Mouse (Mus musculus) kidney, embryonic 14.5 days (tissue): ENCODE measurements at regions not wholly inside any gene's neighbourhood (a gene's known extent, or its start where the extent isn't known, plus 50 kb on each side); places are given as distances from the start of the nearest gene placed in this dataset.
"Not testable (repeated sequence)": the region's sequence is repeated elsewhere in the genome, so short reads cannot be mapped to it uniquely, and the experiment has no call there.

Experiments used
- ATAC-seq: fragments of 200-750 bp; cut with Nextera tagmentation; 2 replicates; pipeline ENCODE4 v1.8.0; 2017; ENCODE audit warnings: moderate number of reproducible peaks, mild to moderate bottlenecking, moderate TSS enrichment, moderate library complexity; ENCODE audit not compliant: low FRiP score, low TSS enrichment
- H3K27ac ChIP-seq: fragments of 300-500 bp; sonication (generic); 2 replicates; pipeline ENCODE4 v1.5.1; 2014; ENCODE audit warnings: low read depth, mild to moderate bottlenecking, low read length, moderate library complexity, mixed read lengths
- H3K27me3 ChIP-seq: fragments of 300-500 bp; sonication (generic); 2 replicates; pipeline ENCODE4 v1.6.1; 2014; ENCODE audit warnings: mild to moderate bottlenecking, low read length; ENCODE audit not compliant: control insufficient read depth, insufficient read depth
- H3K36me3 ChIP-seq: fragments of 300-500 bp; sonication (generic); 2 replicates; pipeline ENCODE4 v1.6.1; 2014; ENCODE audit warnings: low read length, mixed read lengths; ENCODE audit not compliant: control insufficient read depth, insufficient read depth
- H3K4me1 ChIP-seq: fragments of 300-500 bp; sonication (generic); 2 replicates; pipeline ENCODE4 v1.6.1; 2014; ENCODE audit warnings: low read length, mixed read lengths; ENCODE audit not compliant: control insufficient read depth, insufficient read depth
- H3K4me2 ChIP-seq: fragments of 300-500 bp; sonication (generic); replicated peaks from 2 replicates; pipeline ENCODE4 v1.6.1; 2014; ENCODE audit warnings: low read depth, mild to moderate bottlenecking, low read length
- H3K4me3 ChIP-seq: fragments of 300-500 bp; sonication (generic); 2 replicates; pipeline ENCODE4 v1.5.1; 2014; ENCODE audit warnings: mild to moderate bottlenecking, low read length
- H3K9ac ChIP-seq: fragments of 300-500 bp; sonication (generic); 2 replicates; pipeline ENCODE4 v1.6.1; 2014; ENCODE audit warnings: low read depth, mild to moderate bottlenecking, low read length, moderate library complexity
- H3K9me3 ChIP-seq: fragments of 300-500 bp; sonication (generic); 2 replicates; pipeline ENCODE4 v1.6.1; 2016; ENCODE audit warnings: low read length; ENCODE audit not compliant: control insufficient read depth
- WGBS: fragments of 180-500 bp; shearing (Covaris S2); extraction: QIAGEN DNeasy Blood & Tissue Kit; methylation state at CpG from one replicate; pipeline ENCODE4 v1.1.7; 2014; 5-methylcytosine and 5-hydroxymethylcytosine counted together

DNA sequence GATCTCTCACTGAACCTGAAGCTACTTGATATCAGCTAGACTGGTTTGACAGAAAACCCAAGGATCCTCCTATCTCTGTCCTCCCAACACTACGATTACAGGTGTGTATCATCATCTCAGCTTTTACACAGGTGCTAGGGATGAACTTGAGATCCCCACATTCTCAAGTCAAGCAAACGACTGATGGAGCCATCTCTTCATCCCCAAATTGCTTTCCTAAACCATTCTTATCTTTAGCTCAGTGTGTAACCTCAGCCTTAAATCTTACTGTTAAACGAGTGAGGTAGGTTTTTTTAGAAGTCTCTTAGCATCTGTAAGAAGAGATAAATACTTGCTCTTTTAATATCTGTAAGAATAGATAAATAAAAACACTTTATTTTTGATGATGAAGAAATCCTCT is 242.2 kb upstream of the Zfp960 start:
- H3K27ac ChIP-seq: no peak overlapping the region
- H3K4me1 ChIP-seq: no peaks in the 10 kb centered on the region
- no peaks in the 10 kb centered on the region for H3K27me3 ChIP-seq
- H3K9me3 ChIP-seq: no peaks in the 10 kb centered on the region
- H3K36me3 ChIP-seq: no peaks in the 10 kb centered on the region
- H3K4me2 ChIP-seq: no peak overlapping the region
- no peak for ATAC-seq
- H3K4me3 ChIP-seq: no peak overlapping the region
- H3K9ac ChIP-seq: no peak overlapping the region
- WGBS: 78% methylated on average over 3 of the region's 3 CpGs

DNA sequence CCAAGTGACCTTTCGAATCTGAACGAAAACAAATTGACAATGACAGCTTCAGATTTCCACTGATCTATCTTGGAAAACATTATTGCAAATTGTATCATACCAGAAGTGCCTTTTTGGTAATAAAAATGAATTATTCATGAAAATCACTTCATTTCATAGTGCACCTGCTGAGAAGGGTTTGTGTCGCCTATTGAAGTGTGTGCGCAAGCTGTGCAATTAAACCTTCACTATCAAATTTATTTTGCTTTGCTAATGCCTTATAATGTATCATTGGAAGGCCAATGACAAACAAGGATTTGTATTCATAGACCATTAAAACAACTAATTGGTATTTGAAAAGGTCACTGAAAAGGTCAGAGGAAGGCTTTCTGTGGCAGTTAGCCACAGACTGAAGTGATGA is 224.8 kb upstream of the Zfp960 start:
- ATAC-seq: no peak
- Histone ChIP-seq H3K4me3 (no peak overlapping the region), H3K27me3 (no peaks in the 10 kb centered on the region), H3K4me2 (no peak overlapping the region), H3K9ac (no peak overlapping the region), H3K4me1 (no peaks in the 10 kb centered on the region), H3K36me3 (no peaks in the 10 kb centered on the region), H3K9me3 (no peaks in the 10 kb centered on the region), H3K27ac (no peak overlapping the region)
- 92% methylated on average over 4 of the region's 4 CpGs for WGBS

GRCm38 (mm10) chr17:16860771-16861170 is 203.1 kb upstream of the Zfp960 start:
- Histone ChIP-seq H3K4me1 (no peaks in the 10 kb centered on the region), H3K4me3 (no peak overlapping the region), H3K9ac (no peak overlapping the region), H3K4me2 (no peak overlapping the region), H3K27me3 (no peaks in the 10 kb centered on the region), H3K36me3 (no peaks in the 10 kb centered on the region), H3K27ac (no peak overlapping the region), H3K9me3 (no peaks in the 10 kb centered on the region)
- ATAC-seq: no peak
- WGBS: 44% methylated on average over 1 of the region's 1 CpGs

DNA sequence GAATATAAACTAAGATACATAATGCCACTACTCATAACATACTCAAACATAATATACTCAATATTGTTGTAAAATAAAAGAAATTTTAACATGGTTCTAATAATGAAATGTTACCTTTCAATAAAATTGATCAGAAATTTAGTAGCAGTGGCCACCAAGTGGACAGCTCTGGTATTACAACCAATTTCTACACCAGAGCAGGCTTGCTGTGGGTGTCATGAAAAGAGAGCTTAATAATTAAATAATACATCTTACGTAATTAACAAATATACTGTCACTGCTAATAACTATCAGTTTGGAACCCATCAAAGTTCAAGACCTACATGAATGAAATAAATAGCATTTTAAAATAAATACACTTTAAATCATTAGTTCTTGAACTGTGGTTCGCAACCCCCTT is 163.1 kb upstream of the Zfp960 start:
- Histone ChIP-seq H3K36me3 (no peaks in the 10 kb centered on the region), H3K4me1 (no peaks in the 10 kb centered on the region), H3K9ac (no peak overlapping the region), H3K9me3 (no peaks in the 10 kb centered on the region), H3K27ac (no peak overlapping the region), H3K4me3 (no peak overlapping the region), H3K4me2 (no peak overlapping the region), H3K27me3 (no peaks in the 10 kb centered on the region)
- no peak for ATAC-seq
- 78% methylated on average over 2 of the region's 2 CpGs for WGBS

- H3K9me3 ChIP-seq: no peaks in the 10 kb centered on the region
- no peaks in the 10 kb centered on the region for H3K4me1 ChIP-seq
- no peak for ATAC-seq
- no peaks in the 10 kb centered on the region for H3K36me3 ChIP-seq
- H3K4me2 ChIP-seq: no peak overlapping the region
- no peak overlapping the region for H3K27ac ChIP-seq
- H3K9ac ChIP-seq: no peak overlapping the region
- no peaks in the 10 kb centered on the region for H3K27me3 ChIP-seq
- H3K4me3 ChIP-seq: no peak overlapping the region
- 98% methylated on average over 2 of the region's 2 CpGs for WGBS
Observed at GRCm38 (mm10) chr17:16918191-16918590, 145.7 kb upstream of the Zfp960 start.

GRCm38 (mm10) chr17:16926200-16926599 is 137.7 kb upstream of the Zfp960 start:
- Histone ChIP-seq H3K4me2 (no peak overlapping the region), H3K9me3 (no peaks in the 10 kb centered on the region), H3K27me3 (no peaks in the 10 kb centered on the region), H3K9ac (no peak overlapping the region), H3K4me3 (no peak overlapping the region), H3K27ac (no peak overlapping the region), H3K4me1 (no peaks in the 10 kb centered on the region), H3K36me3 (no peaks in the 10 kb centered on the region)
- no peak for ATAC-seq

- H3K27ac ChIP-seq, H3K4me1 ChIP-seq, H3K9me3 ChIP-seq, H3K36me3 ChIP-seq, H3K27me3 ChIP-seq: not testable (repeated sequence)
- peak overlapping the region; percentile 47 for H3K4me3 ChIP-seq
- H3K9ac ChIP-seq: peak overlapping the region; percentile 40; the same call in 1 of the 2 replicates
- H3K4me2 ChIP-seq: peak overlapping the region; percentile 34
- WGBS: 2% methylated on average over 22 of the region's 26 CpGs
- peak; percentile 100 for ATAC-seq
Observed at GRCm38 (mm10) chr17:16951092-16952016, 112.6 kb upstream of the Zfp960 start.

GRCm38 (mm10) chr17:16952146-16952545 is 111.8 kb upstream of the Zfp960 start:
- H3K9me3 ChIP-seq, ATAC-seq, H3K27me3 ChIP-seq, H3K36me3 ChIP-seq, H3K4me1 ChIP-seq, H3K27ac ChIP-seq: not testable (repeated sequence)
- Histone ChIP-seq H3K9ac (0 out of 2 replicates have a peak overlapping the region, but pooled peaks have one; percentile 7), H3K4me3 (peak overlapping the region; percentile 47), H3K4me2 (peak overlapping the region; percentile 34)
- 34% methylated on average over 2 of the region's 2 CpGs for WGBS

DNA sequence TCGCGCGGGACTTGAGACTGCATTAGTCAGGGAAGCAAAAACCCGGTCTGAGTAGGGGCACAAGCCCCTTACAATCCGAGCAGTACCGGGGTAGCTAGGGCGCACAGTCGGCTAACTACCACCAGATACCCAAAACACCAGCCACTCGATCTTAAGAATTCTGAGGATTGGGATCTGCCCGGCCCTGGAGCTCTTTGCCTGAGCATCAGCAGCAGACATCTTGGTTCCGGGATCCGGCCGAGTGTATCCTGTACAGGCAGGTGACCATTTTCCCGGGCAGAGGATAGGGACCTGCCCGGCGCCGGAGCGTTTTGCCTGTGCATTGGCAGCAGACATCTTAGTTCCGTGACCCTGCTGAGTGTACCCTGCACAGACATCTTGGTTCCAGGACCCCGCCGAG is 66.7 kb upstream of the Zfp960 start:
- WGBS: 88% methylated on average over 20 of the region's 21 CpGs
- H3K27me3 ChIP-seq, H3K4me2 ChIP-seq, H3K9me3 ChIP-seq, H3K27ac ChIP-seq, H3K9ac ChIP-seq, H3K4me3 ChIP-seq, H3K36me3 ChIP-seq, H3K4me1 ChIP-seq, ATAC-seq: not testable (repeated sequence)
